Mouse (Mus musculus): Measurements from ENCODE around the gene Cox6b2. TPM values are rescaled to one million over a fixed set of nuclear protein-coding genes. Genes with fewer than 3 reads are reported as not detected.

The Cox6b2 gene
- total RNA-seq, 1 experiment from 2014 or later, result not detected

GRCm38 (mm10) chr7:4732968-4733392 is 19.9 kb downstream of the Cox6b2 start:
- no peak for ATAC-seq (ENCODE audit: extremely low read depth, insufficient number of reproducible peaks, low FRiP score, poor library complexity, severe bottlenecking)

GRCm38 (mm10) chr7:4731090-4731489 is 21.8 kb downstream of the Cox6b2 start:
- ATAC-seq (ENCODE audit: extremely low read depth, insufficient number of reproducible peaks, low FRiP score, poor library complexity, severe bottlenecking), result 0 out of 2 replicates have a peak, but pooled peaks have one; percentile 23

- ATAC-seq (ENCODE audit: extremely low read depth, insufficient number of reproducible peaks, low FRiP score, poor library complexity, severe bottlenecking), result no peak
Measured at GRCm38 (mm10) chr7:4725169-4725568, 27.7 kb downstream of the Cox6b2 start, which contains the start of gene Tmem150b. Gene Tmem150b, minus strand, starts transcription at chr7:4725249.

GRCm38 (mm10) chr7:4724359-4724758 is 28.5 kb downstream of the Cox6b2 start:
- ATAC-seq (ENCODE audit: extremely low read depth, insufficient number of reproducible peaks, low FRiP score, poor library complexity, severe bottlenecking), result peak; percentile 73; the same call in 1 of the 2 replicates

- ATAC-seq (ENCODE audit: extremely low read depth, insufficient number of reproducible peaks, low FRiP score, poor library complexity, severe bottlenecking), result peak; percentile 54
Measured at GRCm38 (mm10) chr7:4723508-4723907, 29.4 kb downstream of the Cox6b2 start.

GRCm38 (mm10) chr7:4719276-4719675 is 33.6 kb downstream of the Cox6b2 start:
- ATAC-seq (ENCODE audit: extremely low read depth, insufficient number of reproducible peaks, low FRiP score, poor library complexity, severe bottlenecking), result no peak

GRCm38 (mm10) chr7:4716955-4717354 is 35.9 kb downstream of the Cox6b2 start:
- ATAC-seq (ENCODE audit: extremely low read depth, insufficient number of reproducible peaks, low FRiP score, poor library complexity, severe bottlenecking), result no peak

GRCm38 (mm10) chr7:4712594-4712993 is 40.3 kb downstream of the Cox6b2 start:
- no peak for ATAC-seq (ENCODE audit: extremely low read depth, insufficient number of reproducible peaks, low FRiP score, poor library complexity, severe bottlenecking)

GRCm38 (mm10) chr7:4705098-4705497 is 47.8 kb downstream of the Cox6b2 start:
- ATAC-seq (ENCODE audit: extremely low read depth, insufficient number of reproducible peaks, low FRiP score, poor library complexity, severe bottlenecking), result 0 out of 2 replicates have a peak, but pooled peaks have one; percentile 16

- ATAC-seq (ENCODE audit: extremely low read depth, insufficient number of reproducible peaks, low FRiP score, poor library complexity, severe bottlenecking), result no peak
Measured at GRCm38 (mm10) chr7:4703195-4703594, 49.7 kb downstream of the Cox6b2 start.

GRCm38 (mm10) chr7:4702334-4702733 is 50.6 kb downstream of the Cox6b2 start:
- ATAC-seq (ENCODE audit: extremely low read depth, insufficient number of reproducible peaks, low FRiP score, poor library complexity, severe bottlenecking), result no peak

Other genes starting within 250 kb of the Cox6b2 start
- not detected in 2 replicates for gene Tnnt1, start 236.7 kb downstream of the Cox6b2 start, total RNA-seq (2017)
- gene Tnni3, start 228.9 kb downstream of the Cox6b2 start, total RNA-seq (2017), result 0.58 TPM in 1 of 2 replicates, not detected in the other
- 0.12 and 0.74 TPM in 2 replicates for gene Dnaaf3, start 220.6 kb downstream of the Cox6b2 start, total RNA-seq (2017)
- not detected in 2 replicates for gene Syt5, start 205.6 kb downstream of the Cox6b2 start, total RNA-seq (2017)
- gene Ptprh, start 149.1 kb downstream of the Cox6b2 start, total RNA-seq (2017), result 0.25 TPM in 1 of 2 replicates, not detected in the other
- 44.9 and 56.3 TPM in 2 replicates for gene Tmem86b, start 121.7 kb downstream of the Cox6b2 start, total RNA-seq (2017)
- 163 and 174 TPM in 2 replicates for gene Ppp6r1, start 94.1 kb downstream of the Cox6b2 start, total RNA-seq (2017)
- 10.5 and 17.3 TPM in 2 replicates for gene Hspbp1, start 68.0 kb downstream of the Cox6b2 start, total RNA-seq (2017)
- gene Brsk1, start 62.5 kb downstream of the Cox6b2 start, total RNA-seq (2017), result not detected in 2 replicates
- 0.35 and 0.37 TPM in 2 replicates for gene Tmem150b, start 27.8 kb downstream of the Cox6b2 start, total RNA-seq (2017)
- 77.0 and 85.7 TPM in 2 replicates for gene Kmt5c, start 13.0 kb downstream of the Cox6b2 start, total RNA-seq (2017)
- gene Fam71e2, start 18.2 kb upstream of the Cox6b2 start, total RNA-seq (2017), result not detected in 2 replicates
- not detected in 2 replicates for gene Il11, start 29.8 kb upstream of the Cox6b2 start, total RNA-seq (2017)
- not detected in 2 replicates for gene Tmem190, start 29.8 kb upstream of the Cox6b2 start, total RNA-seq (2017)
- 1.1 and 2.2 TPM in 2 replicates for gene Tmem238, start 36.6 kb upstream of the Cox6b2 start, total RNA-seq (2017)
- 325 and 398 TPM in 2 replicates for gene Rpl28, start 39.8 kb upstream of the Cox6b2 start, total RNA-seq (2017)
- 94.5 and 103 TPM in 2 replicates for gene Ube2s, start 59.5 kb upstream of the Cox6b2 start, total RNA-seq (2017)
- gene Shisa7, start 91.6 kb upstream of the Cox6b2 start, total RNA-seq (2017), result not detected in 2 replicates
- gene Isoc2b, start 117.2 kb upstream of the Cox6b2 start, total RNA-seq (2017), result 11.3 and 12.2 TPM in 2 replicates
- gene Isoc2a, start 124.1 kb upstream of the Cox6b2 start, total RNA-seq (2017), result 4.0 and 4.2 TPM in 2 replicates
- gene Gm36210, start 153.4 kb upstream of the Cox6b2 start, total RNA-seq (2017), result not detected in 2 replicates
- 6.0 and 7.2 TPM in 2 replicates for gene Zfp628, start 162.1 kb upstream of the Cox6b2 start, total RNA-seq (2017)
- 1.2 and 2.2 TPM in 2 replicates for gene Nat14, start 168.9 kb upstream of the Cox6b2 start, total RNA-seq (2017)
- gene Ssc5d, start 172.7 kb upstream of the Cox6b2 start, total RNA-seq (2017), result 0.47 and 1.4 TPM in 2 replicates
- gene Sbk2, start 211.3 kb upstream of the Cox6b2 start, total RNA-seq (2017), result not detected in 2 replicates
- gene Sbk3, start 218.1 kb upstream of the Cox6b2 start, total RNA-seq (2017), result not detected in 2 replicates
- 4.1 and 4.5 TPM in 2 replicates for gene Zfp579, start 243.1 kb upstream of the Cox6b2 start, total RNA-seq (2017)